In genomic region chr1:124739777-124740176, GRCm38 (mm10) we compare ENCODE assay signal across 12 mouse cellular contexts.
"Had no signal": no experiment of that assay in that cellular context is flagged by ENCODE, and none has a peak within 500 bp of the region (broad histone marks: within the 10 kb centered on the region; RNA-seq: fewer than 3 reads in every experiment).

No protein-coding gene starts in this region.

- H3K4me3 ChIP-seq: limb, embryonic 15.5 days; liver, embryonic 12.5 days; midbrain, embryonic 12.5 days had no signal

- H3K4me2 ChIP-seq: limb, embryonic 15.5 days; liver, embryonic 12.5 days; lung, embryonic 14.5 days; midbrain, embryonic 12.5 days had no signal

- H3K27me3 ChIP-seq: limb, embryonic 15.5 days; liver, embryonic 12.5 days; midbrain, embryonic 12.5 days had no signal

- ATAC-seq: inflammation-experienced regulatory T-cells, adult 6 months; intestine, postnatal 0 days; liver, embryonic 12.5 days had no signal

- H3K9ac ChIP-seq: limb, embryonic 15.5 days; liver, embryonic 12.5 days; lung, embryonic 14.5 days; midbrain, embryonic 12.5 days had no signal

- DNase-seq: kidney, adult 9 months; kidney, postnatal 36 days; lung, embryonic 14.5 days; lung, postnatal 10 days; lung, postnatal 4 days; thymus, postnatal 4 days had no signal

- H3K4me1 ChIP-seq: limb, embryonic 15.5 days; liver, embryonic 12.5 days; midbrain, embryonic 12.5 days had no signal

- H3K9me3 ChIP-seq: limb, embryonic 15.5 days; liver, embryonic 12.5 days; midbrain, embryonic 12.5 days had no signal

- H3K27ac ChIP-seq: kidney, postnatal 0 days; limb, embryonic 15.5 days; liver, embryonic 12.5 days; midbrain, embryonic 12.5 days had no signal

- H3K36me3 ChIP-seq: limb, embryonic 15.5 days; liver, embryonic 12.5 days; midbrain, embryonic 12.5 days had no signal
